Mouse (Mus musculus) kidney, adult 18-20 months (tissue): Measurements from ENCODE around the gene Dcdc2a.

Experiments
- DNase-seq: peaks from one replicate; pipeline ENCODE4 v3.0.0; 2021

Dcdc2a gene

DNA sequence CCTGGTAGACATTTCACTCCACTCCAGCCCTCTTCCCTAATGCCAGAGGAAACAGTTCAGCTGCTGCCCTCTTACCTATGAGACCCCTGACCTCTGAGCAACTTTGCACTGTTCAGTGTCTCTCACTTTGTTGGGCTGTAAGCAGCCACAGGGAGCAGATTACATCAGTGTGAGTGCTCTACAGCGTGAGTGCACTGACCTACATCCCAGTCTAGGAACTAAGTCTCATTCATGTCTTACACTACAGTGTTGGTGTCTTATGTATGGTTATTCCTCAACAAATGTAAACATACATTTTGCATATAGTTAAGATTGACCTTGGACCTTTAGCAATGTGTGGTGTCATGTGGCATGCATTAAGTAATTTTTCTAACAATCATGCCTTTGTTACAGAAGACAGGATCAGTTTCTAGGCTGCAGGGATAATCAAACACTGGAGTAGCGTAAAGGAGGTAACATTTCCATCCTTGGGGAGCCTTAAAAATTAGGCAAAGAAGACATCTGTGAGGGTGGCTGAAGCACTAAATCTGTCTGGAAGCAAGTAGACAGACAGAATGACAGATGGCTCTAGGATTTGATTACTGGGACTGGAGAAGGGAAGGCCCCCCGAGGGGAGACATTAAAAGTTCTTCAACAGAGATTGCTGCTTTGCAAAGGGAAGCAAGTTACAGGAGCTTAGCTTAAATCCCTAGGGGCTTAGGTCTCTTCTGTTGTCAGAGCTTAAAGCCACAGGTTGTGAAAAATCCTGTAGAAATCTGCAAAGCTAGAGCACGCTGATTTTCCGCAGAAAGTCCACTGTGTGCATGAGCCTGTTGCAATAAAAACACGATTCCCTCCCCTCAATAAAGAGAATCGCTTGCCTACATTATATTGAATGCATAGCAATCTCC lies 130.9 kb downstream of the Dcdc2a start:
- DNase-seq: no peak

DNA sequence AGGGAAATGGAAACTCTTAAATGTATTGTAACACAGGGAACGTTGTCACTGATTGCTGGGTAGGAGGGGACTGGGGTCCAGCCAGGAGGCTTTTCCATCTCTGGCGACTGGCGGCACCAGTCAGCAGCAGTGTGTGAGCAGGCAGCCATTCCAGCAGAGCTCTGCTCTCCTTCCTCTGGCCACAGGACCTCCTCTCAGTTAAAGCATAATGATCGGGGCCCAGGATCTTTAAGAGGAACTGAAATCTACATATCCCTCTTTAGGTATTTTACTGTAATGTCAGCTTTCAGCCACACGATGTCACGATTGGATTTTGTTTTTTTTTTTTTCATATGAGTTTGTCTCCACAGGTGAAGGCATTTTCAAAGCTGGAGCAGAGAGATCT lies 131.5 kb downstream of the Dcdc2a start:
- no peak for DNase-seq

DNA sequence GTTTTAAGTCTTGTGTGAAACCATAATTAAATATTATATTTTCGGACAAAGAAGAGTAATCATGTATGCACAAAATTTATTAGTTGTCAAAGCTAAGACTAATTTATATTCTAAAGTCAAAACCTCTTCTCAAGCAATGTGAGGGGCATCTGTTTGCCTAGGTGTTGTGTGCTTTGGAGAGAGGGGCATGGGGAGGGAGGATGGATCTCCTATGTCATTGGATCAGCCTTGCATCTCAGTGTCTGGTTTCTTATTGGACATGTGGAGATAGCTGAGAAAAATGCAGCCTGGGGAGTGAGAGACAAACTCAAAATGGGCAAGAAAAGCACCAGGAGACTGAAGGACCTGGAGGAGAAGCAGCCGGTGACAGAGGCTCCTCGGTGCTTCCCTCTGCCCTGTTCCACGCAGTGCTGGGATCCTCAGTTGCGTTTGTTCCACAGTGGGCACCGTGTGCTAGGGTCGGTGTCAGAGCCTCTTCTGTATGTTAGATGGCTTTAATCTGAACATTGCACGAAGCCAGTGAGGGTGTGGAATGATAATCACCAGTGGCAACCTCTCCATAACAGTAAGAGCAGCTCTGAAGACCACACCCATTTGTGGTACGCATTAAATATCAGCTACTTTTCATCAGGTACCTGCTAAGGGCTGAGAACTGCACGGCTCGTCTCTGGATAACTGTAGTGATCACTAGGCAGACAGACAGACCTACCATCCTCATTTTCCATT lies 133.8 kb downstream of the Dcdc2a start:
- no peak for DNase-seq

DNA sequence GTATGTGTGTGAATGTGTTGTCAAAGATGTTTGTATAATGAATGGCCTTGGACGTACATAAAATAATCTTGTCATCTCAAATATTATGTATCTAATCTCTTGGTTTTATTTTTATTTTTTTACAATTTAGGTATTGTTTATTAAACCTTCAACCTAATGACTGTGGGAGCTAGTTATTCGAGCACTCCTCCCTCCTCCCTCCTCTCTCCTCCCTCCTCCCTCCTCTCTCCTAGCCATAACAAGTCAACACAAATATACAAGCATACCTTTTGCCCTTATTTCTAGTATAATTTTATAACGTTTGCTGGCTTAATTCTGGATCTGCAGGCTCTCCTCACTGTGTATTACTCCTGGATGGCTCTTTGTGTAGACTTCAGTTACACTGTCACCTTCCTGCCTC lies 134.4 kb downstream of the Dcdc2a start:
- no peak for DNase-seq

DNA sequence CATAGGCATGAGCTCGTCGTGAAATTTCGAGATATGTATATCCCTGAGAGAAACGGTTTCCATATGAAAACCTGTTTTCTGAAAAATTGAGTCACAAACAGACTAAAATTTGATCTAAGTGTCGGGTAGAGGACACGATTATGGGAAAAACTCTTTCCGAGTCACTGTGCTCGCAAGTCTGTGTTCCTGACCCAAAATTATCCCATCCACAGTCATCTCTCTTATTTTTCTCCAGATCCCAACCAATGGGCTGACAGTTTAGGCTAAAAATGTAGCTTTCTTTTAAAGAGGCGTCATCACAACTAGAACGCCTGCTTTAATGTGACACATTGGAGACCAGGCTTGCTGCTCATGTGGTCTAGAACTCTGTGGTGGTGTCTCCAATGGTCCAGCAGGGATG lies 139.9 kb downstream of the Dcdc2a start:
- no peak for DNase-seq

DNA sequence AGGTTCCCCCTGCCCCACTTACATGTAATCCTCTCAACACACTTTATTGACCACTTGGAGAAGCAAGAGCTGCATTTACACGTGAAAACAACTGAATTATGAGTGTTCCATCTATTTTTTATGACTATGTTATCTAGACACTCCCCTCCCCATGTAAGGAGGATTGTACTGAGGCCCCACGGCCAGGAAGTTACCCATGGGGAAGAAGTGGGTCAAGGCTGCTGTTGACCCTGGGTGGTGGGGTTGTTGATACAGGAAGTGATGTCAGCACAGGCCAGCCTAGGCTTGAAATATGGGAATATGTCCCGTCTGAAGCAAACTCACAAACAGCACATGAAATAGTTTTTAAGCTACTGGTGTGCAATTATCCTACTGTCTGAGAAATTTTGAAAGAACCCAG lies 144.1 kb downstream of the Dcdc2a start:
- DNase-seq: no peak

- DNase-seq: no peak
Observed at GRCm38 (mm10) chr13:25206950-25207349, 151.1 kb downstream of the Dcdc2a start.

DNA sequence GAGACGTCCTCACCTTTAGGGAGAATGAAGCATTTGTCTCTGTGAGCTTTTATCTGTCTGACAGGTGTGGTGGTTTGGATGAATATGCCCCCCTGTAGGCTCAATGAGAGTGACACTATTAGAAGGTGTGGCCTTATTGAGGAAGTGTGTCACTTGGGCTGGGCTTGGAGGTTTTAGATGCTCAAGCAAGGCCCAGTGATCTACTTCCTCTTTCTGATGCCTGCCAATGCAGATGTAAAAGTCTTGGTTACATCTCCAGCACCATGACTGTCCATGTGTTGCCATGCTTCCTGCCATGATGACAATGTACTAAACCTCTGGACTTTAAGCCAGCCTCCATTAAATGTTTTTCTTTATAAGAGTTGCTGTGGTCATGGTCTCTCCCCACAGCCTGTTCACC lies 162.6 kb downstream of the Dcdc2a start:
- no peak for DNase-seq

DNA sequence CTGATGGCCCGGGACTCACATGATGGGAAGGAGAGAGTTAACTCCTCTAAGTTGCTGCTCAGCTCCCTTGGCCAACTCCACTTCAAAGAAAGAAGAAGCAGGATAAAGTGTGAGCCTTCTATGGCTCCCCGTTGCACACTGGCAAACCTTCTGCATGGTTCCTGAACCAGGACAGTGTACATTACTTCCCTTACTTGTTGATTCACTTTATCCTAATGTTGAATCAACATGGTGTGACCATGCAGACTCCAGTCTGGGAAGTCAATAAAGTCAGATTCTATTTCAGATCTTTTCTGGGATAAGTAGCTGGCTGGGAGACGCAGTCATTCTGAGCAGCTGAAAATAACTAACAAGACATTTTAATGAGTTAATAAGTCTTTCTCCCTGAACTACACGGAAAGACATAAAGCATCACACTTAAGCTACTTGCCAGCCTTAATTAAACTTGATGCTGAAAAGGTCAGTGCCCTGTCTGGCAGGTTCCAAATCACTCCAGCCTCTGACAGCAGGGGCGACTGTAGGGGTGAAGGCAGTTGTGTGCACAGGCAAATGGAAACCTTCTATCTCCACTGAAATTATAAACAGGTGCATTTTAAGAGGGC lies 164.5 kb downstream of the Dcdc2a start:
- no peak for DNase-seq

- no peak for DNase-seq
Observed at GRCm38 (mm10) chr13:25251893-25252292, 196.1 kb downstream of the Dcdc2a start.

GRCm38 (mm10) chr13:25254478-25255263 lies 198.9 kb downstream of the Dcdc2a start:
- DNase-seq: no peak

DNA sequence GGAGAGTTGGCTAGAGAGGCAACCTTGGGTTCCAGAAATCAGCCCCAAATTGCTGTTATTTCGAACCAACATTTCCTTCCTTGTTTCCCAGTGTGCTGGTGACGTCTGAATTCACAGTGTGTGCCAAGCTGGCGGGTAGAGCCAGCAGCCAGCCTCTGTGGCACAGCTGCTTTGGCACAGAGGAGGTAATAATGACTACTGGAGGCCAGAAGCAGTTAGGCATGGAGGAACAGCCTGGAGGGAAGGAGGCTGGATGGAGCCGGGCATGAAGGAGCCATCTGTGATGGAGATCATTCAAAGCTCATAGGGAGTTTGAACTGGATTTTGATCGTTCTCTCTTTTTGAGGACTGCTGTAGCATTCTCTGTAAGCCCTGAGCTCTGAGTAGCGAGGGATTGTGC lies 201.8 kb downstream of the Dcdc2a start:
- no peak for DNase-seq
